Mouse (Mus musculus) cortical plate, adult 2 months (tissue): ENCODE results near the gene Surf2.

Experiments
- CTCF ChIP-seq: fragments of 200-500 bp; IDR thresholded peaks from 2 replicates; pipeline ENCODE4 v1.5.1; 2011; ENCODE audit warnings: mild to moderate bottlenecking, control low read depth, low read length; ENCODE audit not compliant: insufficient read depth; ENCODE audit errors: extremely low read depth
- POLR2A ChIP-seq: fragments of 200-500 bp; IDR thresholded peaks from 2 replicates; pipeline ENCODE4 v1.6.1; 2011; ENCODE audit warnings: mild to moderate bottlenecking, low read length, control low read depth; ENCODE audit not compliant: insufficient read depth; ENCODE audit errors: extremely low read depth

GRCm38 (mm10) chr2:26912253-26912770 lies 3.9 kb upstream of the Surf2 start:
- TF ChIP-seq CTCF, result no peak
- TF ChIP-seq POLR2A, result no peak
